14 mouse cellular contexts compared by ENCODE assay signal in the genomic region with DNA sequence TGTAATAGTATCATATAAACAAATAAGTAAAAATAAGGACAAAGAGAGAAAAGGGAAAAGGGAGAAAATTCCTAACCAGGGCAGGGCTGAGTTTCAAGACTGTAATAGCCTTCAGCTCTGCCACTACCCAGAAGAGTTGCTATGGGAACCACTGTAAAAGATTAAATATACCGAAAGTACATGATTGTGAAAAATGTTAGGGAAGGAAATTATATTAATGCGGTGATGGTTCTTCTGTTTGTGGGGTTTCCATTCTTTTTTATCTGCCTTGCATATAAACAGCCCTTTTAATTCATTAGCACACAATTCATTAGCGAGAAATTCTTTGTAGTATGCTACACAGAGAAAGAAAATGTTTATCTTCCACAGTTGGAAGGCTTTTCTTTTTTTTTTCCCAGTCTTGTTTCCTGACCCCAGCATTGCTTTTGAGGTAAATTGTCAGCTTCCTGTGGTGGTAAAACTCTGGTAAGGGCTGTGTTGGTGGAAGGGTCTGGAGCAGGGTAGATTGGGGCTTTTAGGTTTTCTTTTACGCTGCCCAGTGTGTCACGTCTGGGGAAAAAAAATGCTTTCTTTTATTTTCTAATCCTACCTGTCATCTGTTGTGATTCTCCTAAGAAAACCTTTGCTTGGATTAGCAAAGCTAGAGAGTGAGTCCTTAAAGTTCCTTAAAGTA.
A peak's percentile ranks its signal among the peaks of the same experiment; 100 is the strongest.
DNase-seq lines count a peak whose midpoint lies in the region; ATAC-seq lines count a peak whose summit lies in the region.
"Had no signal": no experiment of that assay in that cellular context is flagged by ENCODE, and none has a peak within 500 bp of the region (broad histone marks: within the 10 kb centered on the region; RNA-seq: fewer than 3 reads in every experiment).

No protein-coding gene starts in this region.

- no peak for DNase-seq in limb, embryonic 10.5 days (ENCODE audit: low spot score)
- no peak for DNase-seq in liver, embryonic 11.5 days (ENCODE audit: low spot score)
- no peak for DNase-seq in yolk sac, embryonic 10.5 days (ENCODE audit: low spot score)
- DNase-seq: adrenal gland, postnatal 10 days; cerebellum, adult 9-10 months; thymus, adult 2 months had no signal

- H3K4me1 ChIP-seq in hindbrain, embryonic 16.5 days (ENCODE audit: control insufficient read depth, insufficient read depth, low read depth, low read length), result peaks cover 6% of the 10 kb centered on the region
- H3K4me1 ChIP-seq in hindbrain, embryonic 13.5 days (replicated peaks), result peaks cover 6% of the 10 kb centered on the region
- peaks cover 13% of the 10 kb centered on the region for H3K4me1 ChIP-seq in midbrain, embryonic 15.5 days
- H3K4me1 ChIP-seq in midbrain, embryonic 13.5 days (replicated peaks), result peaks cover 9% of the 10 kb centered on the region
- peaks cover 37% of the 10 kb centered on the region for H3K4me1 ChIP-seq in limb, embryonic 10.5 days
- H3K4me1 ChIP-seq in liver, embryonic 11.5 days (replicated peaks; ENCODE audit: control insufficient read depth, insufficient read depth, low read length), result no peaks in the 10 kb centered on the region; the same call in 1 of the 2 replicates
- H3K4me1 ChIP-seq: liver, embryonic 15.5 days had no signal

- H3K4me2 ChIP-seq in hindbrain, embryonic 16.5 days (ENCODE audit: low read length), result no peak overlapping the region
- H3K4me2 ChIP-seq in hindbrain, embryonic 13.5 days, result no peak overlapping the region
- H3K4me2 ChIP-seq in midbrain, embryonic 15.5 days, result no peak overlapping the region
- no peak overlapping the region for H3K4me2 ChIP-seq in midbrain, embryonic 13.5 days (replicated peaks)
- H3K4me2 ChIP-seq in liver, embryonic 11.5 days, result no peak overlapping the region
- H3K4me2 ChIP-seq: liver, embryonic 15.5 days had no signal

- no peak overlapping the region for H3K4me3 ChIP-seq in hindbrain, embryonic 16.5 days (ENCODE audit: low read length)
- H3K4me3 ChIP-seq in hindbrain, embryonic 13.5 days, result no peak overlapping the region
- H3K4me3 ChIP-seq in midbrain, embryonic 15.5 days, result no peak overlapping the region
- H3K4me3 ChIP-seq in midbrain, embryonic 13.5 days (replicated peaks), result no peak overlapping the region
- H3K4me3 ChIP-seq in limb, embryonic 10.5 days, result no peak overlapping the region
- H3K4me3 ChIP-seq in liver, embryonic 11.5 days (ENCODE audit: low read depth, low read length), result no peak overlapping the region
- H3K4me3 ChIP-seq: heart, adult 2 months; liver, embryonic 15.5 days; megakaryocyte, embryonic 14.5 days had no signal

- H3K27me3 ChIP-seq in hindbrain, embryonic 16.5 days (replicated peaks; ENCODE audit: control insufficient read depth, insufficient read depth, low read length), result no peaks in the 10 kb centered on the region
- no peaks in the 10 kb centered on the region for H3K27me3 ChIP-seq in hindbrain, embryonic 13.5 days
- H3K27me3 ChIP-seq in midbrain, embryonic 15.5 days (replicated peaks), result no peaks in the 10 kb centered on the region
- no peaks in the 10 kb centered on the region for H3K27me3 ChIP-seq in midbrain, embryonic 13.5 days
- peaks cover 19% of the 10 kb centered on the region for H3K27me3 ChIP-seq in limb, embryonic 10.5 days (ENCODE audit: low read depth, poor library complexity, severe bottlenecking)
- H3K27me3 ChIP-seq in liver, embryonic 11.5 days (replicated peaks; ENCODE audit: control insufficient read depth, insufficient read depth, low read length), result no peaks in the 10 kb centered on the region
- H3K27me3 ChIP-seq: CH12.LX; liver, embryonic 15.5 days had no signal

- H3K27ac ChIP-seq in hindbrain, embryonic 16.5 days (ENCODE audit: low read depth, low read length), result no peak overlapping the region
- no peak overlapping the region for H3K27ac ChIP-seq in hindbrain, embryonic 13.5 days
- peak overlapping the region; percentile 40 for H3K27ac ChIP-seq in midbrain, embryonic 15.5 days
- no peak overlapping the region for H3K27ac ChIP-seq in midbrain, embryonic 13.5 days
- peak overlapping the region; percentile 65 for H3K27ac ChIP-seq in limb, embryonic 10.5 days
- no peak overlapping the region for H3K27ac ChIP-seq in liver, embryonic 11.5 days (ENCODE audit: low read depth, low read length)
- H3K27ac ChIP-seq: heart, adult 2 months; liver, embryonic 15.5 days had no signal

- H3K9me3 ChIP-seq in hindbrain, embryonic 16.5 days (ENCODE audit: control insufficient read depth, low read length), result no peaks in the 10 kb centered on the region
- no peaks in the 10 kb centered on the region for H3K9me3 ChIP-seq in hindbrain, embryonic 13.5 days
- no peaks in the 10 kb centered on the region for H3K9me3 ChIP-seq in midbrain, embryonic 15.5 days
- H3K9me3 ChIP-seq in midbrain, embryonic 13.5 days, result no peaks in the 10 kb centered on the region
- no peaks in the 10 kb centered on the region for H3K9me3 ChIP-seq in limb, embryonic 10.5 days (replicated peaks)
- H3K9me3 ChIP-seq in liver, embryonic 11.5 days (ENCODE audit: control insufficient read depth, low read length), result no peaks in the 10 kb centered on the region
- H3K9me3 ChIP-seq: liver, embryonic 15.5 days; megakaryocyte, embryonic 14.5 days had no signal

- ATAC-seq in hindbrain, embryonic 16.5 days, result peak; percentile 52; the same call in 1 of the 2 replicates
- ATAC-seq in hindbrain, embryonic 13.5 days (ENCODE audit: low FRiP score), result no peak
- ATAC-seq in midbrain, embryonic 15.5 days (replicated peaks), result 0 out of 2 replicates have a peak, but pooled peaks have one; percentile 33
- ATAC-seq in midbrain, embryonic 13.5 days, result no peak
- ATAC-seq in liver, embryonic 11.5 days (replicated peaks; ENCODE audit: low FRiP score), result no peak

- WGBS in hindbrain, embryonic 16.5 days, result 57% methylated on average over 5 of the region's 5 CpGs
- 72% methylated on average over 5 of the region's 5 CpGs for WGBS in hindbrain, embryonic 13.5 days
- WGBS in midbrain, embryonic 15.5 days, result 44% methylated on average over 5 of the region's 5 CpGs
- 58% methylated on average over 5 of the region's 5 CpGs for WGBS in midbrain, embryonic 13.5 days
- WGBS in limb, embryonic 10.5 days, result 53% methylated on average over 5 of the region's 5 CpGs
- WGBS in liver, embryonic 11.5 days, result 39% methylated on average over 5 of the region's 5 CpGs

- H3K36me3 ChIP-seq in hindbrain, embryonic 16.5 days (ENCODE audit: control insufficient read depth, insufficient read depth, low read length), result no peaks in the 10 kb centered on the region
- no peaks in the 10 kb centered on the region for H3K36me3 ChIP-seq in hindbrain, embryonic 13.5 days
- no peaks in the 10 kb centered on the region for H3K36me3 ChIP-seq in midbrain, embryonic 15.5 days (replicated peaks)
- H3K36me3 ChIP-seq in midbrain, embryonic 13.5 days, result no peaks in the 10 kb centered on the region
- H3K36me3 ChIP-seq in limb, embryonic 10.5 days, result no peaks in the 10 kb centered on the region
- H3K36me3 ChIP-seq in liver, embryonic 11.5 days (ENCODE audit: control insufficient read depth, insufficient read depth, low read length), result no peaks in the 10 kb centered on the region
- H3K36me3 ChIP-seq: liver, embryonic 15.5 days had no signal

- no peak overlapping the region; the same call in 1 of the 2 replicates for H3K9ac ChIP-seq in hindbrain, embryonic 16.5 days (ENCODE audit: low read depth, low read length)
- H3K9ac ChIP-seq in hindbrain, embryonic 13.5 days, result no peak overlapping the region
- no peak overlapping the region for H3K9ac ChIP-seq in midbrain, embryonic 15.5 days
- no peak overlapping the region for H3K9ac ChIP-seq in midbrain, embryonic 13.5 days (replicated peaks)
- H3K9ac ChIP-seq in liver, embryonic 11.5 days (ENCODE audit: low read depth, low read length), result no peak overlapping the region
- H3K9ac ChIP-seq: liver, embryonic 15.5 days had no signal

Comparison
In these comparisons a context has a peak if more than half of its experiments do, and no peak if none do; other contexts are left out.
1. ATAC-seq: peak in hindbrain, embryonic 16.5 days (single experiment) and midbrain, embryonic 15.5 days (single experiment); none in hindbrain, embryonic 13.5 days (single experiment), midbrain, embryonic 13.5 days (single experiment) and liver, embryonic 11.5 days (single experiment).
2. H3K27ac ChIP-seq: peak in midbrain, embryonic 15.5 days (single experiment) and limb, embryonic 10.5 days (single experiment); none in hindbrain, embryonic 16.5 days (single experiment), hindbrain, embryonic 13.5 days (single experiment), midbrain, embryonic 13.5 days (single experiment) and liver, embryonic 11.5 days (single experiment).